Mouse (Mus musculus): ENCODE measurements around the gene Cspg4.
A peak's percentile ranks its signal among the peaks of the same experiment; 100 is the strongest.

DNA sequence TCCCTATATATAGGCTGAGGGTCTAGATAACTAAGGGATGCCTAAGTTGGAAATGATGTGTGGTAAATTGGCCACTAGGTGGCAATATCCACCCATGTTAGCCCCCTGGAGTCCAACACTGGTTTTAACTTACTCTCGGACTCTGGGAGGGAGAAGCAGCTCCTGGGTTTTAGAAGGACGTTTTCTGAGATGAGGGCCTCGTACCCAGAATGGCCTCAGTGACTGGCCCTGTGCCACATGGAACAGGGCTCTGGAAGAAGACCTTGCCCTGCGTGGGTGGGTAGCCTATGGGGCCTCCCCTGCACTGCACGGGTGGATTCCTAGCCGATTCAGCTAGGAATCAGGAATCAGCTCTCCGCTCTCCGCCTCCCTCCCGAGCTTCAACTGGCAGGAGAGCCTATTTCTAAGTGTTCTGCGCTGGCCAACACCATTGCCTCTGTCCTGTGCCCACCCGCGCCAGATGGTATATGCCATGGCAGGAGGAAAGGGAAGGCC is 26.7 kb downstream of the Cspg4 start:
- TF ChIP-seq CTCF (IDR thresholded peaks at IDR 0.05; ENCODE audit: low read depth) = peak; percentile 93
- no peak for TF ChIP-seq EP300 (IDR thresholded peaks at IDR 0.05; ENCODE audit: low read depth)
